Mouse (Mus musculus): ENCODE measurements around the gene Hdac7.
A peak's percentile ranks its signal among the peaks of the same experiment; 100 is the strongest.

Gene Hdac7

GRCm38 (mm10) chr15:97858431-97858830, 14.1 kb upstream of the Hdac7 start:
- DNase-seq (ENCODE audit: inconsistent age in 2 of 2, low spot score in 1 of 2): no peak

- DNase-seq (ENCODE audit: inconsistent age in 2 of 2, low spot score in 1 of 2): no peak
Observed at GRCm38 (mm10) chr15:97854551-97854950, 10.2 kb upstream of the Hdac7 start.

- DNase-seq (ENCODE audit: inconsistent age in 2 of 2, low spot score in 1 of 2): peak in 1 of 2 experiments; percentile 47
Observed at GRCm38 (mm10) chr15:97854059-97854458, 9.8 kb upstream of the Hdac7 start.

- DNase-seq (ENCODE audit: inconsistent age in 2 of 2, low spot score in 1 of 2): no peak
Observed at GRCm38 (mm10) chr15:97852291-97852690, 8.0 kb upstream of the Hdac7 start.

- DNase-seq (ENCODE audit: inconsistent age in 2 of 2, low spot score in 1 of 2): no peak
Observed at GRCm38 (mm10) chr15:97851011-97851410, 6.7 kb upstream of the Hdac7 start.

- peak in 1 of 2 experiments; percentile 82 for DNase-seq (ENCODE audit: inconsistent age in 2 of 2, low spot score in 1 of 2)
Observed at GRCm38 (mm10) chr15:97850441-97850840, 6.1 kb upstream of the Hdac7 start.

GRCm38 (mm10) chr15:97849116-97849911, 5.0 kb upstream of the Hdac7 start:
- DNase-seq (ENCODE audit: inconsistent age in 2 of 2, low spot score in 1 of 2): peak; percentile 87 to 96

GRCm38 (mm10) chr15:97847866-97848265, 3.6 kb upstream of the Hdac7 start:
- DNase-seq (ENCODE audit: inconsistent age in 2 of 2, low spot score in 1 of 2): no peak

GRCm38 (mm10) chr15:97847285-97847684, 3.0 kb upstream of the Hdac7 start:
- DNase-seq (ENCODE audit: inconsistent age in 2 of 2, low spot score in 1 of 2): no peak

GRCm38 (mm10) chr15:97846121-97846882, 2.0 kb upstream of the Hdac7 start:
- no peak for DNase-seq (ENCODE audit: inconsistent age in 2 of 2, low spot score in 1 of 2)

GRCm38 (mm10) chr15:97843247-97843651, 1.1 kb downstream of the Hdac7 start:
- peak in 1 of 2 experiments; percentile 53 for DNase-seq (ENCODE audit: inconsistent age in 2 of 2, low spot score in 1 of 2)

- no peak for DNase-seq (ENCODE audit: inconsistent age in 2 of 2, low spot score in 1 of 2)
Observed at GRCm38 (mm10) chr15:97842058-97842457, 2.2 kb downstream of the Hdac7 start.

GRCm38 (mm10) chr15:97841383-97841782, 2.9 kb downstream of the Hdac7 start:
- no peak for DNase-seq (ENCODE audit: inconsistent age in 2 of 2, low spot score in 1 of 2)

GRCm38 (mm10) chr15:97840781-97841180, 3.5 kb downstream of the Hdac7 start:
- DNase-seq (ENCODE audit: inconsistent age in 2 of 2, low spot score in 1 of 2): peak in 1 of 2 experiments; percentile 69

- DNase-seq (ENCODE audit: inconsistent age in 2 of 2, low spot score in 1 of 2): peak; percentile 82 to 90
Observed at GRCm38 (mm10) chr15:97839991-97840455, 4.3 kb downstream of the Hdac7 start.

GRCm38 (mm10) chr15:97839473-97839872, 4.8 kb downstream of the Hdac7 start:
- DNase-seq (ENCODE audit: inconsistent age in 2 of 2, low spot score in 1 of 2): peak in 1 of 2 experiments; percentile 35

GRCm38 (mm10) chr15:97839012-97839411, 5.3 kb downstream of the Hdac7 start:
- peak in 1 of 2 experiments; percentile 43 for DNase-seq (ENCODE audit: inconsistent age in 2 of 2, low spot score in 1 of 2)

- DNase-seq (ENCODE audit: inconsistent age in 2 of 2, low spot score in 1 of 2): peak in 1 of 2 experiments; percentile 47
Observed at GRCm38 (mm10) chr15:97838395-97838794, 5.9 kb downstream of the Hdac7 start.

GRCm38 (mm10) chr15:97837491-97838061, 6.7 kb downstream of the Hdac7 start:
- peak in 1 of 2 experiments; percentile 39 for DNase-seq (ENCODE audit: inconsistent age in 2 of 2, low spot score in 1 of 2)

GRCm38 (mm10) chr15:97836894-97837247, 7.4 kb downstream of the Hdac7 start:
- DNase-seq (ENCODE audit: inconsistent age in 2 of 2, low spot score in 1 of 2): peak in 1 of 2 experiments; percentile 31

GRCm38 (mm10) chr15:97836153-97836893, 8.0 kb downstream of the Hdac7 start:
- DNase-seq (ENCODE audit: inconsistent age in 2 of 2, low spot score in 1 of 2): peak in 1 of 2 experiments; percentile 59

All from adrenal gland, adult (tissue).